Mouse (Mus musculus) left cerebral cortex, adult 2 months (tissue): ENCODE data around the gene Ap5z1. TPM values are rescaled to one million over a fixed set of nuclear protein-coding genes. Genes with fewer than 3 reads are reported as not detected.

Experiments used
- DNase-seq, 2 experiments: peaks; one replicate each; pipeline ENCODE4 v3.0.0; 2021 to 2022; ENCODE audit warnings: low spot score in 2 of 2, mixed read lengths in 1 of 2; ENCODE audit errors: extremely low spot score in 1 of 2
- H3K27ac ChIP-seq: fragments of 200-600 bp; 2 replicates; pipeline ENCODE4 v1.8.1; 2022
- H3K4me3 ChIP-seq: fragments of 200-600 bp; 2 replicates; pipeline ENCODE4 v1.8.1; 2022
- CTCF ChIP-seq: fragments of 200-600 bp; IDR thresholded peaks from 2 replicates; pipeline ENCODE4 v1.8.1; 2022; ENCODE audit warnings: antibody characterized with exemption, mild to moderate bottlenecking, moderate library complexity
- intact Hi-C: fragments of 180-260 bp; cut with DNase I; formaldehyde crosslinking; loops from one replicate; pipeline ENCODE4 v1.15.1; 2025
- total RNA-seq, 2 experiments: library from RNA; stranded (reverse); gene quantifications; 2 replicates each; pipeline ENCODE4 v1.2.3; 2021

Gene Ap5z1
- total RNA-seq, 2 experiments from 2014 or later, result 22.2 to 22.6 TPM

GRCm38 (mm10) chr5:142456318-142456717, 7.4 kb upstream of the Ap5z1 start:
- no peak for DNase-seq
- intact Hi-C loops, result no loop called here
- Histone ChIP-seq H3K27ac (peak overlapping the region; percentile 88), H3K4me3 (no peak overlapping the region)
- no peak for TF ChIP-seq CTCF

GRCm38 (mm10) chr5:142457345-142457744, 6.4 kb upstream of the Ap5z1 start:
- H3K27ac ChIP-seq, result peak overlapping the region; percentile 88
- no peak for TF ChIP-seq CTCF
- peak in 1 of 2 experiments; percentile 54 for DNase-seq
- no peak overlapping the region for H3K4me3 ChIP-seq
- intact Hi-C loops, result no loop called here

GRCm38 (mm10) chr5:142458791-142459557, 4.8 kb upstream of the Ap5z1 start:
- TF ChIP-seq CTCF, result no peak
- Histone ChIP-seq H3K4me3 (no peak overlapping the region), H3K27ac (peak overlapping the region; percentile 88)
- intact Hi-C loops, result no loop called here
- no peak for DNase-seq

DNA sequence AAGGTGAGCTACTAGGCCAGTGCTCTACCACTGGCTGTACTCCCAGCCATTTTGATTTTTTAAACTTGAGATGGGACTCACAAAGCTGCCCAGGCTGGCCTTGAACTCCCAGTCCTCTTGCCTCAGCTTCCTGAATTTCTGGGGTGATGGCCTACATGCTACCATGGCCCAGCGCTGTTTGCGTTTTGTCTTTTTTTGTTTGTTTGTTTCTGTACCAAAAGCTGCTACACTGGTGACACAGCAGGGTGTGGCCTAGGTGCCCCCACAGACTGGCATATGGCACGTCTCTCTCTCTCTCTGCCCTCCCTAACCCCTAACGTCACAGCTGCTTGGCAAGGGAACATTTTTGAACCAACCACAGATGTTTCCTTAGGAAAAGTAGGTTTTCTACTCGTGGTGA, 3.9 kb upstream of the Ap5z1 start:
- no peak for TF ChIP-seq CTCF
- no peak for DNase-seq
- peak overlapping the region; percentile 53 for H3K27ac ChIP-seq
- H3K4me3 ChIP-seq, result no peak overlapping the region
- intact Hi-C loops, result no loop called here

DNA sequence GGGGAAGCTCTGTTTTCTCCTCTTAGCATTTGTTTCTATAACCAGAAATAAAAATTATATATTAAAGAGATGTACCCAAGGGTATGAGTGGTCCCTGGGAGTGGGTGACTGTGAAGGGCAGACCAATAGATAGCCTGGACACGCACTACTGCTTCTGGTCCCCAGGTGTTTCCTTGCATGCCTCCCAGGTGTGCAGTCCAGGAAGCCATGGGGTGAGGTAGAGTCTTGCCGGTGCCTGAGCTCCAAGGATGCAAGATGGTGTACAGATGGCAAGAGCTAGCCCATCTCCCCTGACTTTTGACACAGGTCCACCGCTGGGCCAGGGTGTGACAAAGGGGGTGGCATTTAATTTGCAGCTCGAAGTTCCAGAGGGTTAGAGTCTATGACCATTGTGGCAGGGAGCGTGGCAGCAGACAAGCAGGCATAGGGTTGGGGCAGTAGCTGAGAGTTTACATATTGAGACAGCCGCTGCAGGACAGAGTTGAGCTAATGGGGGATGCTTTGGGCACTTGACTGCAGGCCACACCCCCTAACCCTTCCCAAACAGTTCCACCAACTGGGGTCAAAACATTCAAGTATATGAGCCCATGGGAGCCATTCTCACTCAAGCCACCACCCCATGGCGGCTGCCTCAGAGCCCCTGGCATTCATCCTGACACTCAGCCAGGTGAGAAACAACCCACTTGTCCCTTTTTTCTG, 1.7 kb upstream of the Ap5z1 start:
- intact Hi-C loops, result no loop called here
- DNase-seq, result no peak
- H3K4me3 ChIP-seq, result no peak overlapping the region
- no peak overlapping the region for H3K27ac ChIP-seq
- no peak for TF ChIP-seq CTCF

DNA sequence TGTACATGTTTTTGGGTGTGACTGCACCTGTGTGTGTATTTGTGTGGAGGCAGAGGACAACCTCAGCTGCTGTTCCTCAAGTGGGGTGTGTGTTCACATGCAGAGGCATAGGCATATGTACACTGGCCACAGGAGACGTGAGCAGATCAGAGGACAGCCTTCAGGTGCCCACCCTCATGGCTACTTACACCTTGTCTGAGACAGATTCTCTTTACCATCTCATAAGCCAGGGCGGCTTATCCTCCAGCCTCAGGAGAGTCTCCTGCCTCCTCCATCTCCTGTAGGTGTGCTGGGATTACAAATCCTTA, 1.1 kb upstream of the Ap5z1 start:
- no peak for TF ChIP-seq CTCF
- no peak for DNase-seq
- H3K27ac ChIP-seq, result no peak overlapping the region; the same call in 1 of the 2 replicates
- no peak overlapping the region for H3K4me3 ChIP-seq
- intact Hi-C loops, result no loop called here

DNA sequence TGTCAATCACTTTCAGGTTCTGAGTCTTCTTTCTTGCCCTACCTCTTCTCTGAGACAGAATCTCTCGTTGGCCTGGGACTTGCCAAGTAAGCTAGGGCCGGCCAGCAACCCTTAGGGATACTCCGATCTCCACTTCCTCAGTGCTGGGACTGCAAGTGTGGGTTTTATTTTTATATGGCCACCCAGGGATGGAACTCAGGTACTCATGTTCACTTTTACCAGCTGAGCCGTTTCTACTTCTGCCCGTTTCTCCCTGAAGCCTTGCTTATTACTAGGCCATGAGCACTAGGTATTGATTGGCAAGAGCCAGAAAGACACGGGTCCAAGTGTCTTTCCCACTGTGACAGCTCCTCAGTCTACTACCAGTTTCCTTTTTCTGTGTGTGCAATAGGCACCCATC, 733 bp upstream of the Ap5z1 start:
- Histone ChIP-seq H3K4me3 (peak overlapping the region; percentile 57), H3K27ac (peak overlapping the region; percentile 93)
- no peak for DNase-seq
- no peak for TF ChIP-seq CTCF
- intact Hi-C loops, result no loop called here

DNA sequence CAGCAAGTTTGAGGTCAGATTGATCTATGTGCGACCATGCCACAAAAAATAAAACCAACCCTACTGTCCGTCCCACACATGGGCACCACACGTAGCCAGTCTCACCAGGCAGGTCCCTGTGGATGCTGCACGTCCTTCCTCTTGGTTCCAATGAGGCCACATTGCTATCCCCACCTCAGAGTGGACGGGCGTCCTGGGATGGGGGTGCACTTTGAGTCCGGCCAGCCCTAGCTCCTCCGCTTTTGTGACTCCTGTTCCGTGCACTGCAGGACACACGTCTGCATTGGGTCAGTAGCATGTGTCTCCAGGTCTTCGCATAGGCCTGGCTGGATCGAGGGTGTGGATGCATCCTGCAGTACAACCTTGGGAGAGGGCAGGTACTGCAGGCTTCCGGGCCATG, 4.6 kb downstream of the Ap5z1 start:
- DNase-seq, result no peak
- Histone ChIP-seq H3K27ac (no peak overlapping the region), H3K4me3 (no peak overlapping the region)
- no peak for TF ChIP-seq CTCF
- intact Hi-C loops, result no loop called here

DNA sequence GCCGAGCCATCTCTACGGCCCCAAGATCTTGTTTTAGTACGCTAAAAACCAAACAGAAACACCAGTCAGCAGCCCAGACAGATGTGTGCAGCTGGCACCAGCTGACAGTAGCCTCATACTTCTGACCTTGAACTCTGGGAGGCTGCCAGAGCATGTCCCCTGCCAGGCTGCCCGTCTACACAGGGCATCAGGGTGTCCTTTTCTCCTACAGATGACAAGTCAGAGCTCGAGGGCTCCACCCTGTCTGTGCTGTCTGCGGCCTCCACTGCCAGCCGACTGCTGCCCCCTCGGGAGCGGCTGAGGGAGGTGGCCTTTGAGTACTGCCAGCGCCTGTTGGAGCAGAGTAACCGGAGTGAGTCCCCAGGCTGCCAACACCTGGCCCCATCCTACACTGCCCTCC, 6.1 kb downstream of the Ap5z1 start:
- no peak for DNase-seq
- Histone ChIP-seq H3K27ac (no peak overlapping the region), H3K4me3 (no peak overlapping the region)
- TF ChIP-seq CTCF, result no peak
- intact Hi-C loops, result no loop called here

- peak; percentile 52 to 70 for DNase-seq
- Histone ChIP-seq H3K4me3 (no peak overlapping the region), H3K27ac (peak overlapping the region; percentile 70)
- intact Hi-C loops, result no loop called here
- no peak for TF ChIP-seq CTCF
These were observed 10.0 kb downstream of the Ap5z1 start for GRCm38 (mm10) chr5:142473696-142474095.

- no peak for TF ChIP-seq CTCF
- intact Hi-C loops, result loop anchor here (5.0 kb wide), 1 partner anchor 152 kb away; the partner anchor contains the start of gene Wipi2
- DNase-seq, result no peak
- Histone ChIP-seq H3K27ac (0 out of 2 replicates have a peak overlapping the region, but pooled peaks have one; percentile 32), H3K4me3 (no peak overlapping the region)
These were observed 11.9 kb downstream of the Ap5z1 start for GRCm38 (mm10) chr5:142475669-142476068.

- intact Hi-C loops, result loop anchor here (5.0 kb wide), 1 partner anchor 150 kb away; the partner anchor contains the start of gene Wipi2
- no peak for DNase-seq
- no peak overlapping the region for H3K4me3 ChIP-seq
- no peak for TF ChIP-seq CTCF
- H3K27ac ChIP-seq, result no peak overlapping the region
These were observed 13.6 kb downstream of the Ap5z1 start for GRCm38 (mm10) chr5:142477346-142477745.
